Mouse (Mus musculus): ENCODE measurements around the gene Snrpg.
"Not testable (repeated sequence)": the region's sequence is repeated elsewhere in the genome, so short reads cannot be mapped to it uniquely, and the experiment has no call there.

Gene Snrpg

GRCm38 (mm10) chr6:86371950-86372516 lies 929 bp downstream of the Snrpg start:
- H3K4me3 ChIP-seq (replicated peaks; ENCODE audit: low read length), result peak overlapping the region; percentile 100

GRCm38 (mm10) chr6:86373556-86373955 lies 2.5 kb downstream of the Snrpg start:
- Histone ChIP-seq H3K9me3 (ENCODE audit: low read length) (no peaks in the 10 kb centered on the region), H3K27me3 (ENCODE audit: insufficient read depth, low read length) (no peaks in the 10 kb centered on the region), H3K4me3 (replicated peaks; ENCODE audit: low read length) (peak overlapping the region; percentile 100), H3K4me1 (replicated peaks; ENCODE audit: low read depth, low read length) (peaks cover 40% of the 10 kb centered on the region), H3K36me3 (ENCODE audit: insufficient read depth, low read length) (peaks cover 74% of the 10 kb centered on the region)
- TF ChIP-seq POU5F1 (IDR thresholded peaks at IDR 0.05; ENCODE audit: borderline replicate concordance, low read length), result no peak
- no peak for TF ChIP-seq NANOG (IDR thresholded peaks at IDR 0.05; ENCODE audit: borderline replicate concordance, low read length)
- TF ChIP-seq CTCF (conservative IDR thresholded peaks at IDR 0.05; ENCODE audit: low read length), result no peak

More at GRCm38 (mm10) chr6:86371950-86372516, 929 bp downstream of the Snrpg start:
- Histone ChIP-seq H3K4me1 (replicated peaks; ENCODE audit: low read depth, low read length) (peaks cover 54% of the 10 kb centered on the region), H3K27me3 (ENCODE audit: insufficient read depth, low read length) (no peaks in the 10 kb centered on the region), H3K9me3 (ENCODE audit: low read length) (no peaks in the 10 kb centered on the region), H3K36me3 (ENCODE audit: insufficient read depth, low read length) (peaks cover 74% of the 10 kb centered on the region)
- TF ChIP-seq NANOG (IDR thresholded peaks at IDR 0.05; ENCODE audit: borderline replicate concordance, low read length) (no peak), CTCF (conservative IDR thresholded peaks at IDR 0.05; ENCODE audit: low read length) (no peak), POU5F1 (IDR thresholded peaks at IDR 0.05; ENCODE audit: borderline replicate concordance, low read length) (no peak)

- Histone ChIP-seq H3K9me3 (ENCODE audit: low read length) (no peaks in the 10 kb centered on the region), H3K4me3 (replicated peaks; ENCODE audit: low read length) (no peak overlapping the region), H3K27me3 (ENCODE audit: insufficient read depth, low read length) (no peaks in the 10 kb centered on the region), H3K36me3 (ENCODE audit: insufficient read depth, low read length) (peaks cover 69% of the 10 kb centered on the region), H3K4me1 (replicated peaks; ENCODE audit: low read depth, low read length) (peaks cover 18% of the 10 kb centered on the region)
- TF ChIP-seq NANOG (IDR thresholded peaks at IDR 0.05; ENCODE audit: borderline replicate concordance, low read length), result no peak
- no peak for TF ChIP-seq POU5F1 (IDR thresholded peaks at IDR 0.05; ENCODE audit: borderline replicate concordance, low read length)
- TF ChIP-seq CTCF (conservative IDR thresholded peaks at IDR 0.05; ENCODE audit: low read length), result no peak
Measured at GRCm38 (mm10) chr6:86378341-86378740, 7.2 kb downstream of the Snrpg start.

DNA sequence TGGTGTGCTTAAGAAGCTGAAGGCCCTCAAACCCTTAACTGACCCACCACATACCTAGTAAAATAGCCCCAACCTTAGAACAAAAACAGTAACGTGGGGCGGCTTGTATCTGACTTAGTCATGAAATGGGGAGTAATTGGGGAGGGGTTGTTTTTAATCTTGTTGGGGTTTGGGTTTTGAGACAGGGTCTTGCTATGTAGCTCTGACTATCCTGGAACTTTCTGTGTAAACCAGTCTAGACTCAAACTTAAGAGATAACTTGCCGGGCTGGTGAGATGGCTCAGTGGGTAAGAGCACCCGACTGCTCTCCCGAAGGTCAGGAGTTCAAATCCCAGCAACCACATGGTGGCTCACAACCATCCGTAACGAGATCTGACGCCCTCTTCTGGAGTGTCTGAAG lies 9.0 kb downstream of the Snrpg start:
- H3K36me3 ChIP-seq (ENCODE audit: insufficient read depth, low read length), result peaks cover 53% of the 10 kb centered on the region
- H3K4me1 ChIP-seq (replicated peaks; ENCODE audit: low read depth, low read length); H3K27me3 ChIP-seq (ENCODE audit: insufficient read depth, low read length); H3K4me3 ChIP-seq (replicated peaks; ENCODE audit: low read length); H3K9me3 ChIP-seq (ENCODE audit: low read length): not testable (repeated sequence)

DNA sequence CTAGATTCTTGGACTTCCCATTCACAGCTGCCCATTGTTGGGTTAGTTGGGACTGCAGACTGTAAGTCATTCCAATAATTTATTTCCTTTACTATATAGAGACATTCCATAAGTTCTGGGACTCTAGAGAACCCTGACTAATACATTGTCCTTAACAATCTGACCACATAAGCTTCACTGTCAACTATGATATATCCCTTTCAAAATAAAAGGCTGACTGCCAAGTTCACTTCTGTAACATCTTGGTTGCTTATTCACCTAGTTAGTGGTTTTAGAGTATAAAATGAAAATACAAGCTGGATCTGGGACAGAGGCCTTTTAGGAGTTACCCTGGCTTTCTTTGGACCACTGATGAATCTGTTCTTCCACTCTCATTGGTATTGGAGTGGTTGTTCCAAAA lies 11.4 kb downstream of the Snrpg start:
- H3K4me1 ChIP-seq (replicated peaks; ENCODE audit: low read depth, low read length), result peaks cover 3% of the 10 kb centered on the region; the same call in 1 of the 2 replicates
- H3K36me3 ChIP-seq (ENCODE audit: insufficient read depth, low read length), result peaks cover 40% of the 10 kb centered on the region
- H3K27me3 ChIP-seq (ENCODE audit: insufficient read depth, low read length), result no peaks in the 10 kb centered on the region
- no peaks in the 10 kb centered on the region for H3K9me3 ChIP-seq (ENCODE audit: low read length)
- TF ChIP-seq NANOG (IDR thresholded peaks at IDR 0.05; ENCODE audit: borderline replicate concordance, low read length) (no peak), POU5F1 (IDR thresholded peaks at IDR 0.05; ENCODE audit: borderline replicate concordance, low read length) (no peak), CTCF (conservative IDR thresholded peaks at IDR 0.05; ENCODE audit: low read length) (no peak)
- H3K4me3 ChIP-seq (replicated peaks; ENCODE audit: low read length), result no peak overlapping the region

DNA sequence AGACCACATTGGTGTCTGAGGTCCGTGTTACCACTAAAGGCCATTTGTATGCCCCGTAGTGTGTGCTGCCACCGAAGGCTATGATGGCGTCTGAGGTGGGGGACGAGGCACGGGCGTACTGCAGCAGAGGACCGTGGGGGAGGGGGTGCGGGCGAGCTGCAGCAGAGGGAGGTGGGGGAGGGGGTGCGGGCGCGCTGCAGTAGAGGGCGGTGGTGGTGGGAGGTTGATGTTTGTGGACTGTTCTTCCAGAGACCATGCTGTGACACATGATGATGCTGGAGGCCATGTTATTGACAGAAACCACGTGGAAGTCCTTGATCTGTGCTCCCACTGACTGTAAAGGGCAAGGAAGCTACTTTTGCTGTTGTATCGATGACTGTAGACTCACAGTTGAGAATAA lies 12.3 kb downstream of the Snrpg start:
- no peak overlapping the region for H3K4me3 ChIP-seq (replicated peaks; ENCODE audit: low read length)
- no peaks in the 10 kb centered on the region for H3K27me3 ChIP-seq (ENCODE audit: insufficient read depth, low read length)
- peaks cover 40% of the 10 kb centered on the region for H3K36me3 ChIP-seq (ENCODE audit: insufficient read depth, low read length)
- no peaks in the 10 kb centered on the region for H3K9me3 ChIP-seq (ENCODE audit: low read length)
- TF ChIP-seq NANOG (IDR thresholded peaks at IDR 0.05; ENCODE audit: borderline replicate concordance, low read length) (no peak), CTCF (conservative IDR thresholded peaks at IDR 0.05; ENCODE audit: low read length) (no peak), POU5F1 (IDR thresholded peaks at IDR 0.05; ENCODE audit: borderline replicate concordance, low read length) (no peak)
- H3K4me1 ChIP-seq (replicated peaks; ENCODE audit: low read depth, low read length), result peaks cover 6% of the 10 kb centered on the region

- Histone ChIP-seq H3K27me3 (ENCODE audit: insufficient read depth, low read length) (no peaks in the 10 kb centered on the region), H3K36me3 (ENCODE audit: insufficient read depth, low read length) (peaks cover 40% of the 10 kb centered on the region), H3K4me1 (replicated peaks; ENCODE audit: low read depth, low read length) (peaks cover 13% of the 10 kb centered on the region), H3K4me3 (replicated peaks; ENCODE audit: low read length) (no peak overlapping the region), H3K9me3 (ENCODE audit: low read length) (no peaks in the 10 kb centered on the region)
- TF ChIP-seq POU5F1 (IDR thresholded peaks at IDR 0.05; ENCODE audit: borderline replicate concordance, low read length) (no peak), CTCF (conservative IDR thresholded peaks at IDR 0.05; ENCODE audit: low read length) (no peak), NANOG (IDR thresholded peaks at IDR 0.05; ENCODE audit: borderline replicate concordance, low read length) (no peak)
Measured at GRCm38 (mm10) chr6:86384692-86385091, 13.6 kb downstream of the Snrpg start.

DNA sequence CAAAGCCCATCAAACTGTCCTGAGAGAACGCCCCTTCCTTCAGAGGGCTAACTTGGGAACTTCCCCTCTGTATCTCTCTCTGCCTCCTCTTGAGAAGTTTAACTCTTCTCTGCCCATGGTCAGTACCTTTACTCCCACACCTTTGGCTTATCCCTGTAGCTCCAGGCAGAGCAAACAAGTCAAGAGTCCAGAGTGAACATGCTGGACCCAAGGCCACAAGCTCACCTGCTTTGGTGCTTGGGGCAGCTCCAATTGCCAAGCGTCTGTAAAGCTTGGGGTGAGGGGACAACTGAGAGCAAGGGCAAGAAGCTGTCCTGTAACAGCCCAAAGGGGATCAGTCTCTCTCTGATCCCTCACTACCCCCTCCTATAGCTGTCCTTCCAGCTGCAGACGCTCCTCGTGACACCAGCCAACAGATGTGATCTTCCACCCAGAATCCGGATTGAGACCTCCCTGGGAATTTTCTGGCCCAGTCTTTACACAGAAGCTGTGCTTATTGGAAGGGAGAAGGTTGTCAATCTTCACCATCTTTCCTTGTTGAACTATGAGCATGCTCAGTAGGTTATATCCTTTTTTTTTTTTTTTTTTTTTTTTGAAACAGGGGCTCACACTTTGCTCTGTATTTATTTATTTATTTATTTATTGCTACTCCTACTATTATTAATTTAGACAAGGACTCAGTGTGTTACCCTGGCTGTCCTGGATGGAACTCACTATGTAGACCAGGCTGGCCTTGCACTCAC lies 14.4 kb downstream of the Snrpg start:
- TF ChIP-seq NANOG (IDR thresholded peaks at IDR 0.05; ENCODE audit: borderline replicate concordance, low read length) (no peak), CTCF (conservative IDR thresholded peaks at IDR 0.05; ENCODE audit: low read length) (no peak), POU5F1 (IDR thresholded peaks at IDR 0.05; ENCODE audit: borderline replicate concordance, low read length) (no peak)
- H3K27me3 ChIP-seq (ENCODE audit: insufficient read depth, low read length), result no peaks in the 10 kb centered on the region
- H3K4me3 ChIP-seq (replicated peaks; ENCODE audit: low read length), result no peak overlapping the region
- H3K9me3 ChIP-seq (ENCODE audit: low read length), result no peaks in the 10 kb centered on the region
- peaks cover 13% of the 10 kb centered on the region for H3K4me1 ChIP-seq (replicated peaks; ENCODE audit: low read depth, low read length)
- peaks cover 43% of the 10 kb centered on the region for H3K36me3 ChIP-seq (ENCODE audit: insufficient read depth, low read length)

GRCm38 (mm10) chr6:86387313-86387712 lies 16.2 kb downstream of the Snrpg start:
- TF ChIP-seq CTCF (conservative IDR thresholded peaks at IDR 0.05; ENCODE audit: low read length), result no peak
- no peak for TF ChIP-seq NANOG (IDR thresholded peaks at IDR 0.05; ENCODE audit: borderline replicate concordance, low read length)
- TF ChIP-seq POU5F1 (IDR thresholded peaks at IDR 0.05; ENCODE audit: borderline replicate concordance, low read length), result no peak
- no peaks in the 10 kb centered on the region for H3K9me3 ChIP-seq (ENCODE audit: low read length)
- no peaks in the 10 kb centered on the region for H3K27me3 ChIP-seq (ENCODE audit: insufficient read depth, low read length)
- peaks cover 13% of the 10 kb centered on the region for H3K4me1 ChIP-seq (replicated peaks; ENCODE audit: low read depth, low read length)
- H3K4me3 ChIP-seq (replicated peaks; ENCODE audit: low read length), result no peak overlapping the region
- peaks cover 58% of the 10 kb centered on the region for H3K36me3 ChIP-seq (ENCODE audit: insufficient read depth, low read length)
